ENCODE assay signal across 13 mouse cellular contexts in genomic region chr1:170766997-170767396, GRCm38 (mm10).
DNase-seq lines count a peak whose midpoint lies in the region; ATAC-seq and TF ChIP-seq lines count a peak whose summit lies in the region.
"Had no signal": no experiment of that assay in that cellular context is flagged by ENCODE, and none has a peak within 500 bp of the region (broad histone marks: within the 10 kb centered on the region; RNA-seq: fewer than 3 reads in every experiment).

No protein-coding gene starts in this region.

- no peak for ATAC-seq in kidney, postnatal 0 days (replicated peaks; ENCODE audit: low FRiP score, low read depth)
- ATAC-seq in CD4-positive, CD25-positive, alpha-beta regulatory T cell, adult 4 months, result peak; percentile 37
- ATAC-seq: intestine, embryonic 15.5 days had no signal

- H3K4me2 ChIP-seq in kidney, postnatal 0 days (ENCODE audit: low read length), result no peak overlapping the region
- H3K4me2 ChIP-seq: intestine, embryonic 15.5 days; liver, embryonic 13.5 days; midbrain, embryonic 11.5 days had no signal

- 65% methylated on average over 2 of the region's 2 CpGs for WGBS in kidney, postnatal 0 days
- whole genome bisulfite sequencing in midbrain, embryonic 10.5 days, result 82% methylated on average over 2 of the region's 2 CpGs
- WGBS in forebrain, embryonic 10.5 days, result 79% methylated on average over 2 of the region's 2 CpGs

- H3K9ac ChIP-seq in kidney, postnatal 0 days (ENCODE audit: low read depth, low read length), result no peak overlapping the region
- H3K9ac ChIP-seq: intestine, embryonic 15.5 days; liver, embryonic 13.5 days had no signal

- DNase-seq in kidney, postnatal 0 days (ENCODE audit: low spot score), result peak; percentile 42
- DNase-seq in kidney, adult 11 months, result no peak
- peak; percentile 55 for DNase-seq in brain, adult 2 months (ENCODE audit: low read depth, low spot score)
- peak; percentile 12 for DNase-seq in heart, postnatal 4 days
- no peak for DNase-seq in ovary, postnatal 10 days (ENCODE audit: low spot score)
- DNase-seq in midbrain, embryonic 10.5 days (ENCODE audit: low spot score), result no peak
- DNase-seq in forebrain, embryonic 10.5 days (ENCODE audit: extremely low spot score, low spot score), result no peak
- DNase-seq: liver, embryonic 13.5 days; spleen, adult 18-20 months; thymus, adult 18-20 months had no signal

- H3K4me3 ChIP-seq in kidney, postnatal 0 days (replicated peaks; ENCODE audit: low read depth, low read length), result no peak overlapping the region
- H3K4me3 ChIP-seq in midbrain, embryonic 10.5 days, result no peak overlapping the region
- no peak overlapping the region for H3K4me3 ChIP-seq in forebrain, embryonic 10.5 days
- H3K4me3 ChIP-seq: intestine, embryonic 15.5 days; liver, embryonic 13.5 days had no signal

- no peaks in the 10 kb centered on the region; the same call in 1 of the 2 replicates for H3K36me3 ChIP-seq in kidney, postnatal 0 days (ENCODE audit: insufficient read depth, low read length)
- H3K36me3 ChIP-seq in midbrain, embryonic 10.5 days, result peaks cover 8% of the 10 kb centered on the region; the same call in 1 of the 2 replicates
- H3K36me3 ChIP-seq in forebrain, embryonic 10.5 days (replicated peaks), result 0 out of 2 replicates have a peak, but pooled peaks cover 4% of the 10 kb centered on the region
- H3K36me3 ChIP-seq: intestine, embryonic 15.5 days had no signal

- no peaks in the 10 kb centered on the region for H3K27me3 ChIP-seq in kidney, postnatal 0 days (ENCODE audit: insufficient read depth, low read length)
- no peaks in the 10 kb centered on the region for H3K27me3 ChIP-seq in midbrain, embryonic 10.5 days (ENCODE audit: low read depth, poor library complexity, severe bottlenecking)
- no peaks in the 10 kb centered on the region for H3K27me3 ChIP-seq in forebrain, embryonic 10.5 days (ENCODE audit: poor library complexity, severe bottlenecking)
- H3K27me3 ChIP-seq: intestine, embryonic 15.5 days; liver, embryonic 13.5 days had no signal

- no peaks in the 10 kb centered on the region for H3K9me3 ChIP-seq in kidney, postnatal 0 days (replicated peaks; ENCODE audit: low read length)
- no peaks in the 10 kb centered on the region for H3K9me3 ChIP-seq in midbrain, embryonic 10.5 days (replicated peaks)
- no peaks in the 10 kb centered on the region for H3K9me3 ChIP-seq in forebrain, embryonic 10.5 days
- H3K9me3 ChIP-seq: intestine, embryonic 15.5 days; liver, embryonic 13.5 days had no signal

- no peaks in the 10 kb centered on the region for H3K4me1 ChIP-seq in kidney, postnatal 0 days (replicated peaks; ENCODE audit: insufficient read depth, low read length)
- peaks cover 5% of the 10 kb centered on the region for H3K4me1 ChIP-seq in midbrain, embryonic 10.5 days
- peaks cover 7% of the 10 kb centered on the region for H3K4me1 ChIP-seq in forebrain, embryonic 10.5 days
- H3K4me1 ChIP-seq: intestine, embryonic 15.5 days; liver, embryonic 13.5 days had no signal

- TF ChIP-seq CTCF in kidney, postnatal 0 days (IDR thresholded peaks at IDR 0.05; ENCODE audit: low read depth), result no peak

- H3K27ac ChIP-seq in kidney, postnatal 0 days, result no peak overlapping the region
- no peak overlapping the region for H3K27ac ChIP-seq in midbrain, embryonic 10.5 days (replicated peaks)
- no peak overlapping the region for H3K27ac ChIP-seq in forebrain, embryonic 10.5 days
- H3K27ac ChIP-seq: intestine, embryonic 15.5 days; liver, embryonic 13.5 days had no signal

Comparison
In these comparisons a context has a peak if more than half of its experiments do, and no peak if none do; other contexts are left out.
1. DNase-seq: peak in kidney, postnatal 0 days (single experiment), brain, adult 2 months (single experiment) and heart, postnatal 4 days (single experiment); none in kidney, adult 11 months (single experiment), ovary, postnatal 10 days (single experiment), midbrain, embryonic 10.5 days (single experiment) and forebrain, embryonic 10.5 days (single experiment).